Mouse (Mus musculus) heart, adult 11 months (tissue): ENCODE measurements at regions not wholly inside any gene's neighbourhood (a gene's known extent, or its start where the extent isn't known, plus 50 kb on each side); places are given as distances from the start of the nearest gene placed in this dataset.
A peak's percentile ranks its signal among the peaks of the same experiment; 100 is the strongest.

ENCODE experiments used
- DNase-seq: peaks from one replicate; pipeline ENCODE4 v3.0.0; 2022

DNA sequence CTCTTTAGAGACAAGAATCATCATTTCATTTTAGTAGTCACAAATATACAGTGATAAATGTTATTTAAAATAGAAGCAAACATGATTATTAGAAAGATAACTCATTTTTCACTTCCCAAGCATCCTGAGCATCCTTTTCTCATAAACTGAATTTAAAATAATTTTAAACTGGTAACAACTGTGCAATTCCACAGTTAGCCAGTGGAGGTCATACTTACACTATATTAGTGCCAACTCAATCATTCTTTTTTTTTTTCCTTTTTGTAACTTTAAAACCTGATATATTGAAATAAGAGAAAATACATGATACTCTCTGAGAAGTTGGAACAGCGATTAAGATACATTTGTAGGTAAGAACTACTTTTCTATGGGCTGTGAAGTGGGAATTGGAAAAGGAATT lies 113.2 kb upstream of the Gm17509 start:
- DNase-seq, result no peak

DNA sequence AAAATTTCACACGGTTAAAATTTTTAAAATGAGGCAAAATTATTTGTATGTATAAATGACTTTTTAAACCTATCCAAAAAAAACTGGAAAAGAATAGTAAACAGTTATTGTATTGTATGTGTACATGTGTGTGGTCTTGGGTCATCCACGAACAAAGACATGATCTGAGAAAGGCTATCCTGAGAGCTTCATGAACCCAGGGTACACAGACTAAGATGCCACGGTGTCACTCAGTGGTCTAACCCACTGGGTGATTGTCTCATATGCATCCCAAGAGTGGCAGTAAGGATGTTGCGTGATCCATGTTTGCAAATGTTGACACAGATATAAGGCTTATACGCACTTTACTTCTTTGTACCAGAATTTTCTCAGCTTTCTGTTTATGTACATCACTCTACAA lies 113.7 kb upstream of the Gm17509 start:
- no peak for DNase-seq

DNA sequence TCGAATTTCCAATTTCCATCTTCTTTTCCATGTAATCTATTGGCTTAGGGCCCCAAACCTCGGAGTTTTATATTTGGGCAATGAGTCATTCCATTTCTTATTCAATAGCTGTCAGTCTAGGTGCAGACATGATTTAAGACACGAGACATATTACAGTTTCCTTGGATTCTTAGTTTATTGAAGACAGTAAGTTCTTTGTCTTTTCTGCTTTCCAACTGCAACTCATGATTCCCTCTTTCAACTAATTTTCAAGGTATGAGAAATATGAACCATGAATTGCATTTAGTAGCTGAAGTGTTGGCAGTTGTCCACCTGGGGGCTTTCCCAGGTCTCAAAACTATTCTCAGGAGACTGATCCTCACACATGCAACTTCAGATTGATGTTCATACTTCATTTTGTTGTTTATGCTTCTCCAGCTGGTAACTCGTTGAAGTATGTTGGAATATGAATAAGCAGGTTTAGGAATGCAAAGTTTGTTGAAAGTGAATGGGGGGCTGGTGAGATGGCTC lies 160.3 kb upstream of the Gm17509 start:
- DNase-seq, result no peak

DNA sequence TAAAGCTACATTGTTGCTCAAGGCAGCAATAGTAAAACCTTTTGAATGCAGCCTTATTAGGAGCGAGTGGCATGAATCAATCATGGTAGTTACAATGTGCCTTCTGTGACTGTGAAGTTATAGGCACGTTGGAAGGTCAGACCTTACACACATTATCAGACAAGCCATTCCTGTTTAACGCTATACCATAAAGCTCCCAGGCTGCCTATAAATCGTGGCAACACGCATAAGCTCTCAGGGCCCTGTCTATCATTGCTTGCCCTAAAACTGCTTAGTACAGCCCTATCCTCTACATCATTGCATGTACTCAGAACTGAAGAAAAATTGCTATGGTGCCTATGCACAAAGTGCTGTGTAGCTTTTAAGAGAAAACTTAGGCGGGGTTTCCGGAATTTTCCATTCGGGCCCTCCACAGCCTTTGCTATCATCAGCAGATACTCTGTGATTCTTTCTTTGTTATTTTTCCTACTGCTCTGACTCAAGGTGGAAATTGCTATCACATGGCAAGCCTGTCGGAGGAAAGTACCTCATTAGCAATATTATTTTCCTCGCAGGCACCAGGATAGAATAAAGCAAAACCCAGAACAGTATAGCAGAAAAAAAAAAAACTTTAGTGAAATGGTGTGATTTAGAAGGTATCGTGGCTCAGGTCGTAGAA lies 162.7 kb upstream of the Gm17509 start:
- no peak for DNase-seq

DNA sequence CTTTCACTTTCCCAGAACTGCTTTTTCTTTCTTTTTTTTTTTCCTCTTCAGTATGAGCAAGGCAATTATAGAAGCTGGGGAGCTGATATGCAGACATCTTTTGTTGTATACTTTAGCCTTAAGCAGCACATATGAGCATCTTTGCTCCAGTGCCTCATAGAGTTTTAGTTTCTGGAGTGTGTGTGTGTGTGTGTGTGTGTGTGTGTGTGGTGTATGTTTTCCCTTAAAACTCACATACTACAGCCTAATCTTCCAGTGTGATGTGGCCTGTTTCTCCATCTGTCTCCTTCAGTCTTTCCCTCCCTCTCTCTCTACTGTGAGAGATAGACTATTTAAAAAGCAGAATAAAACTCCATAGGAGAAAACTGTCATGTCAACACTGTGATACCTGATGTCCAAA lies 169.4 kb upstream of the Gm17509 start:
- no peak for DNase-seq

DNA sequence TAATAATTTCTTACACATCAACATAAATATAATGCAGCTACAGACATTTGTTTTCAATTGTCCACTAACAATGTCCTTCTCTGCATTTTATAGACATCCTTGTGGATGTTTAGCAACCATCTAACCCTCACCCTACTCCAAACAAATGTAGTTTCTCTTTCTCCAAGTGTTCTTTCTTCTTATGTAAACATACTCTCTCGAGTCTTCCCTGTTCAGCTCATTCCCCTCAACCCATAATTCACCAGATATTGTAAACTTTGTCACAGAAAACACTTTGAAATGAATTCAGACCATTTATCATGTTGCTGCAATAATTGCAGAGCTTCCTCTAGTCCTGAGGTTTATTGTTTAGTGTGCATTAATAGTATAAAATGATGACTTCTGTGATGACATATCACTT lies 172.6 kb upstream of the Gm17509 start:
- no peak for DNase-seq

DNA sequence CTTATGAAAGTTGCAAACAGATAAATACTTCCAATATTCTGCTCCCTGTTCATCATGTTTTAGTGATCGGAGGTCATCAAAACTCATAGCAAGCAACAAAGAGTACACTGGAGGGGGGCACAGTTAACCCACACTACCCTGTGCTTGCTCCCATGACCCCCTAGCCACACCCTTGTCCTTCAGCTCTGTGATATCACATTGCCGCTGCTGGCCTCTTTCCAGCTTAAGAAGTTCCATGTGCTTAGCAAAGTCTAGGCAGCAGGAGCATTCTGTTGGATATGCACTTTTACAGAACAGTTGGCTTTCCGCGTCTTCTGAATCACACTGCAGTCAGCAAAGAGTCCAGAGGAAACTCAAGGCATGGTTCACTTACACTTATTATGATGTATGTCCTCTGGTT lies 180.4 kb upstream of the Gm17509 start:
- no peak for DNase-seq

DNA sequence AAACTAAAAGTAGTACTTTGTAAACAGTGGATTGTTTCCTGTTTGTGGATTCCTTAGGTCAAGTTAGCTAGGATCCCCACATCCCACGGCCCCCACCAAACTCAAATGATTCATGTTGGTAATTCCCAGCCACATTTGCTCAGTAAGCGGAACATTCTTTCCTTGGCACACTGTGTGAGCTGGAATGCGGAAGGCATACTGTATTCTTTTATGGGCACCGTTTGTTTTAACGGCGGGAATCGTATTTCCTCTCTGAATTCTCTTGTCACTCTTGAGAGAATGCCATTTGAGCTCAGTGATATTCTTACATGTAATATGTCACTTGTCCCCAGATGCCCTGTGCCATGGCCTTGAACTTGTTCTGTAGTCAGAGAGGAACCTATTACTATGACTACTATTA lies 189.1 kb upstream of the Gm17509 start:
- DNase-seq, result no peak

DNA sequence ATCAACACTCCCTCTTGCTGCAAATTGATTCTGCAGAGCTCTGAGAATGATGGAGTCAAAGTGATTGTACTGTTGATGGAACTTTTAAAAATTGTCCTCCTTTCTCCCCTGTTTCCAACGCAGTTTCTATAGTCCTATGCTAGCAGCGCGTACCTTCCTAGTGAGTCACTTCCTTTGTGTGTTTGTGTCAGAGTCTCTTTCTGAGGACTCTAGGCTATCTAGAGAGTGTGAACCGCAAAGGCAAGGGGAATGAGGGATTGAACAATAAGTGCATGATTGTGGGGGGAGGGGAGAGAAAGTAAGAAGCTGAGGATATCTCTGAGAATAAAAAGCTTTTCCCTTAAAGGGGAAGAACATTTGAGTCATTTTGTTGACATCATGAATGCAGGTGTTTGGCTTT lies 188.5 kb upstream of the Hcn1 start:
- no peak for DNase-seq

DNA sequence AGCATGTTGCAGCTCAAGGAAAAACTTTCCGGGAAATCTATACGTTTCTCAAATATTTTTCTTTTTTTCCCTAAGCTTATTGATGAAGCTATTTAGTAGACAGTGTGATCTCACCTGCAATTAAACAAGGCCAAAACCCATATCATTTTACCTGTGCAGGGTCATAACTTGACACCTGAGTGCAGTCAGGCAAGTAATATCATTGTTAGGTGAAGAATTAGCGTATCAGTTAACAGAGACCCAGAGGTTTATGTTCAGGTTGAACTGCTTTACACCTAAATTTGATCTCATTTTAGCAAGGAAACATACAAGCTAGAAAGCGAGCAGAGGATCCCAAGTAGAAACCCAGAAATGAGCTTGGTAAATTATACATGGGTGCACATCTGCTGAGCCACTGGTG lies 178.6 kb upstream of the Hcn1 start:
- no peak for DNase-seq

DNA sequence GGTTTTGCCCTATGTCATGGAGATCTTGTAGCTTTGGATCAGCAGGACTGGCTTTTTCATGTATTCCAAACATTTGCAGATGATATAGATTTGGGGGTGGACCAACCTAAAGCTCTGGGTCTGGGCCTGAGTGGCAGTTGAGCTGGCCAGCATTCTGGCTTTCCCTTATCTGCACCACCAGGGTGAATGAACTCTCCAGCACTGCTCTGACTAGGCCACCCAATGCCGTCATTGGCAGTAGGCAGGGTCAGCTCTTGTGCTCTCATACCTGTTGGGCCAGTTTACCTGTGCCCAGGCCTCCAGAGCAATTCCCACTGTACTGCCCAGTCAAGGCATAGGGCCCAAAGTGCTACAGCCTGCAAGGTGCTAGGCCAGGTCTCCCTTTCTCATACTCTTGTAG lies 177.1 kb upstream of the Hcn1 start:
- peak; percentile 78 for DNase-seq

DNA sequence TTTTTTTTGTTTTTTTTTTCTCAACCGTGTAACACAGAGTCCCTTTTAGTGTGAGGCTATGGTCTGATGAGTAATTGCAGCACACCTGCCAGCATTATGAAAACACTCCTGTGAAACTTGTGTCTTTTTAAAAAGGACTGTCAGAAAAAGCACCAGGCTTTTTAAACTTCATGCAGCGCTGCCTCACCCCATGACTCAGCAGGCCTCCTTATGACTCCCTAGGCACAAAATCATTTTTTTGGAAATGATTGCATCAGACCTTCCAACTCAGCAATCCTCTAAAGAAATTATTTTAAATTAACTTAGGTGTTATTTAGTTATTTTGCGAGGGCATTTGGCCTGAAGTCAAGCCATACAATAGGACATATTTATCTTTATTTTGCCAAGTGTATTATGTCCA lies 134.7 kb upstream of the Hcn1 start:
- no peak for DNase-seq

DNA sequence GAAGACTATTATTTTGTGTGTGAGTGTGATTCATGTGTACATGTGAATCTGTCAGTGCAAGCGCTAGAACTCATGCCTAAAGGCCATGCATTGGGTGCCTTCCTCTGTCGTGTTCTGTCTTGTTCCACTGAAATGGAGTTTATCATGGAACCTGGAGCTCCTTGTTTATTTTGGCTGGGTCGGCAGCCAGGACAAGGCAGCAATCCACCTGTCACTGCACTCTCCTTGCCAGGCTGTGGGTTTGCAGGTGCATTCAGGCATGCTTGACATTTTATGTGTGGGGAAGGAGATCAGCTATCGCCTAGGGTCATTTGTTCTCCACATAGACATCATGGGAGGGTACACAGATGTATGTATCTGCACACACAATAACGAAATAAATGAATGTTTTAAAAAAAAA lies 129.4 kb upstream of the Hcn1 start:
- no peak for DNase-seq

DNA sequence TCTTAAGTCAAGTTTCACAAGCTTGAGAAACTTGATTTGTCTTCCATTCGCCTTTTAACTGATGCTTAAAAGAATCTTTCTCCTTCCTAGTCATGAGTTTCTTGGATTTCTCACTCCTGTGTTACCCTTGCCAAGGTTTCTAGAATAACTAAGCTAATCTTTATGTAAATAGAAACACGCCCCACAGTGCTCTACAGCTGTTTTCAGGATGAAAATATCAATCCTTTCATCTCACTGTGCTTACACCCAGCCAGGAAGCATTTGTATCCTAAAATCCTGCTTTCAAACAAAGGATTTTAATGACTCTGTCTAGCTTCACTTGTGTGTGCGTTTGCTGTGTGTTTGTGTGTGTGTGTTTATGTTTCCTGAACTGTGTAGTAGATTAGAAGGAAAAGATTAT lies 119.5 kb upstream of the Hcn1 start:
- DNase-seq, result no peak

DNA sequence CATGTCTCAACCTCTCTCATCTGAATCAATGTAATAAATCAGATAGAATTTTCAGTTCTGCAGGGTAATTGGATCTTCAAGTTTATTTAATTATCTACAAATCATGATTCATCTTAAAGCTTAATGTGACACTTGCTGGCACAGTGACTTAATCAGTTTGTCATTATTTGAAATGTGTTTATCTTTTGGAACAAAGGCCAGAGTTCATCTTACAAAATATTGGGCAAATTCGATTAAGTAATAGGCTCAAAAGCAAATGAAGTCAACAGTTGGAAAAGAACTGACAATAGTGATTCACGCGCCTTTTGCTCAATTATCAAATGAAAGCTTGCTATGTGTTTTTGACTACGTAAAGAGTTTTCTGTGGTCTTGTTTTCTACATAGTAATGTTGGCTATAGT lies 93.4 kb upstream of the Hcn1 start:
- no peak for DNase-seq

DNA sequence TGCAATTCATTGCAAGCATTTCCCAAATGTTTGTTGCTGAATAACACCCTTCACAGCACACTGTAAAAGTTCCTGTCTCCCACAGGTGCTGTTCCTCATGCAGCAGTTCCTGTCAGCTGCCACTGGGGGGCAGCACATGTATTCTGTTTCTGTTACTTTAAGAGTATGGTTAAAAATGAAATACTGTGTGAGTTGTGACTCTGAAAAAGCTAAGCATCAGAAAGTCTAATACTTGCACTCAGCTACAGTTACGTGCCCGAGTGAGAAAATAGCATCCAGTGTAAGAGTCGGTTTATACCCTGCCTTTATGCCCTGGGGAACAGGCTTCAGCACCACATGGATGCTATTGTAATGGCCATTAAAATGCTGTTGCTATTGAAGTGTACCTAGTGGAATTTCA lies 52.0 kb upstream of the Hcn1 start:
- DNase-seq, result no peak
